Mouse (Mus musculus): ENCODE measurements at regions not wholly inside any gene's neighbourhood (a gene's known extent, or its start where the extent isn't known, plus 50 kb on each side); places are given as distances from the start of the nearest gene placed in this dataset.
A peak's percentile ranks its signal among the peaks of the same experiment; 100 is the strongest.

DNA sequence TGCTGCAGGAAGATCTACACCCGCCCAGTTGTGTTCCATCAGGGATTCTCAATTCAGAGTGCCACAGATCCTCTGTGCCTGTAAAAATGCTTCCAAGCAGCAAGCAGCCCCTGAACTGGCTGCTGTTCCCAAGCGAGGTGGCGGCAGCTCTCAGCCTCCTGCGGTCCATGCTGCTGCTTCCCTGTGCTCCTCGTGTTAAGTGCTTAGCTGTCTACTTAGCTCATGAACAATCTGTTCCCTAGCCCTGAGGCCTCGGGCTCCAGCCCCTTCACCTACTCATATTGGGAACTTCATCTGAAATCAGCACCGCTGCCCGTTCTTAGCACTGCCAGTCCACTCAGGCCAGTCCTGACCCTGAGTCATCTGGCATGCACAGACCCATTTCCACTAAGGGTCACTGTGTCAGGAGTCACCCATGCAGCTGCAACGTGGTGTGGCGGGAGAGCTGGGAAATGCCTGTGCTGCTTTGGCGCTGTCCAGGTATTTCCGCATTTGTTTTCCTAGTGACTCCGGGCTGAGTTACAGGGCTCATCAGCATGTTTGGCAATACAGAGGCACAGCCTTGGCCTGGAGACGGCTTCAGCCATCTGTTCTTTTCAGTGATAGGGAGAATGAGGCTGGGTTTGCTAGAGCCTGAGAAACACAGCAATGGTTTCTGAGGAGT, 107.5 kb upstream of the Arhgap5 start:
- Histone ChIP-seq H3K27me3 (ENCODE audit: control insufficient read depth, insufficient read depth, low read depth, low read length) (no peaks in the 10 kb centered on the region), H3K36me3 (ENCODE audit: control insufficient read depth, insufficient read depth, low read length) (no peaks in the 10 kb centered on the region), H3K4me3 (ENCODE audit: low read depth, low read length) (no peak overlapping the region), H3K4me2 (ENCODE audit: low read length) (no peak overlapping the region), H3K4me1 (ENCODE audit: control insufficient read depth, insufficient read depth, low read length) (peaks cover 21% of the 10 kb centered on the region), H3K27ac (ENCODE audit: low read length) (peak overlapping the region; percentile 35; the same call in 1 of the 2 replicates), H3K9ac (ENCODE audit: low read depth, low read length) (no peak overlapping the region), H3K9me3 (replicated peaks; ENCODE audit: control insufficient read depth, low read length, poor library complexity, severe bottlenecking) (no peaks in the 10 kb centered on the region)
- ATAC-seq: peak; percentile 55; the same call in 1 of the 2 replicates
- WGBS: 49% methylated on average over 14 of the region's 14 CpGs

DNA sequence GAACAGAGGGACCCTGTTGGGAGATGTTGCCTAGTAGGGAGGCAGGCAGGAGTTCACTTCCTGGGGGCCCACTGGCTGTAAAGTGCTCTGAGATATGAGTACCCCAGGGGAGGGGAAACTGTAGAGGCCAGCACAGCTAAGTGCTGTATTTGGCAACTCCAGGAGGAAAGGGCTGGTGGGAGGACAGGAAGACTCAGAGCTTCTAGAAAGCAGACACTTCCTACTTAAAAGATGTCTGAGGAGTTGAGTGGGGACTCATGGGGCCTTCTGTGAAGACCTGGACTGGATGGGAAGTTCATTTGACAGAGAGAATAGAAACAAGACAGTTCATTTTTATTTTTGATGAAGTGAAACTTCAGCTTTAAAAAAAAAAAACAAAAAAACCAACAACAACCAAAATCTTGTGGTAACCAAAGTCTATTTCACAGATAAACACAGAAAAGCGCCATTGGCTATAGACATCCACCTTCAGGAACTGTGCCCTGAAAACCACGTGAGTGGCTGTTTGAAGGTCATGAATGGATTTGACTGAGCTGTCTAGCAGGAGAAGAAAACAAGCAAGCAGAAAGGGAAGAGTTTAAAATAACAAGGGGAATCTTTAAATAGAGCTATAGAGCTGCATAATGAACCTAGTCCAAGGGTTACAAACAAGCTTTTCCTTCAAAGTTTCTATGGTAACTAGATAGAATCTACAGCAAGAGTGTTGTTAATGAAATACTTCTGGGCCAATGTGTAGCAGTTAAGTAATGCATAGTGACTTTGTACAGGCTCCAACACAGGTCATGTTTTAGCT, 105.9 kb upstream of the Arhgap5 start:
- WGBS: 39% methylated on average over 2 of the region's 2 CpGs
- H3K9me3 ChIP-seq (replicated peaks; ENCODE audit: control insufficient read depth, low read length, poor library complexity, severe bottlenecking): no peaks in the 10 kb centered on the region
- no peak overlapping the region for H3K9ac ChIP-seq (ENCODE audit: low read depth, low read length)

DNA sequence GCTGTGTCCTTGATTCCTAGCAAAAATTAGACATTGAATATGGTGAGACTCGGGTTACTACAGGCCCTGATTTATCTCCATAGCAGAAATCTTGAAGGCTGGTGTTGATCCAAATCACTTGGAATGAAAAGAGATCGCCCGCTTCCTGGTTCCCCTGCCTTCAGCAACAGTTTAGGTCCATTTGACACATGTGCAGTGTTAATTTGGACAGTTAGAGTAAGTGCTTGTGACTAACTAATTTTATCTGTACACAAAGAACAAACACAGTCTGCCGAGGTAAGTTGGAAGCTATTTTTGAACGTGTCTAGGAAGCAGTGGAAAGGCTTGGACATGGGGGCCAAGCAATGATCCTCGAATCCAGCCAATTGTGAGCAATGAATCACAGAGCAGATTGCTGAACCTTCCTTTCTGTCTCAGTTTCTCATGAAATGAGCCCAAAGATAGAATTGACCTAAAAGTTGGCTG, 105.2 kb upstream of the Arhgap5 start:
- no peaks in the 10 kb centered on the region for H3K27me3 ChIP-seq (ENCODE audit: control insufficient read depth, insufficient read depth, low read depth, low read length)
- H3K4me3 ChIP-seq (ENCODE audit: low read depth, low read length): no peak overlapping the region
- peaks cover 21% of the 10 kb centered on the region for H3K4me1 ChIP-seq (ENCODE audit: control insufficient read depth, insufficient read depth, low read length)
- 80% methylated on average over 6 of the region's 6 CpGs for WGBS
- H3K4me2 ChIP-seq (ENCODE audit: low read length): no peak overlapping the region
- H3K27ac ChIP-seq (ENCODE audit: low read length): no peak overlapping the region
- no peaks in the 10 kb centered on the region for H3K9me3 ChIP-seq (replicated peaks; ENCODE audit: control insufficient read depth, low read length, poor library complexity, severe bottlenecking)
- H3K9ac ChIP-seq (ENCODE audit: low read depth, low read length): no peak overlapping the region
- no peaks in the 10 kb centered on the region for H3K36me3 ChIP-seq (ENCODE audit: control insufficient read depth, insufficient read depth, low read length)
- no peak for ATAC-seq

More for the DNA sequence above, 105.9 kb upstream of the Arhgap5 start:
- H3K4me3 ChIP-seq (ENCODE audit: low read depth, low read length): no peak overlapping the region
- no peaks in the 10 kb centered on the region for H3K27me3 ChIP-seq (ENCODE audit: control insufficient read depth, insufficient read depth, low read depth, low read length)
- peaks cover 21% of the 10 kb centered on the region for H3K4me1 ChIP-seq (ENCODE audit: control insufficient read depth, insufficient read depth, low read length)
- H3K4me2 ChIP-seq (ENCODE audit: low read length): no peak overlapping the region
- no peak for ATAC-seq
- no peak overlapping the region for H3K27ac ChIP-seq (ENCODE audit: low read length)
- no peaks in the 10 kb centered on the region for H3K36me3 ChIP-seq (ENCODE audit: control insufficient read depth, insufficient read depth, low read length)

DNA sequence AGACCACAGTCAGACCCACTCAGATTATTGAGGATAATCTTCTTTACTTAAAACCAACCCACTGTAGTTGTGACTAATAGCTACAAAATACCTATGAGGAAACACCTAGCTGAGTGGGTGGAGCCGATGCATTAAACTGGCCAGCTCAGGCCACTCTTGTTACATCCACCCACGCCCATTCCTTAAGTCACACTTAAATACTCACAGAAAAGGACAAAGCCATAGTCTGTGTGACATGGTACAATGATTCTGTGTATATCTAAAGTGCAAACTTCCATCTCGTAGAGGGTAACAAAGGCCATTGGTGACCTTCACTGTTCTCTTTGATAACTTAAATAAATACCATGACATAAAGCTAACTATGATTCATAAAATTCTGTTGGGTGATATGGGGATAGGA, 103.7 kb upstream of the Arhgap5 start:
- no peak overlapping the region for H3K4me3 ChIP-seq (ENCODE audit: low read depth, low read length)
- 90% methylated on average over 3 of the region's 3 CpGs for WGBS
- no peak overlapping the region for H3K4me2 ChIP-seq (ENCODE audit: low read length)
- peaks cover 12% of the 10 kb centered on the region for H3K4me1 ChIP-seq (ENCODE audit: control insufficient read depth, insufficient read depth, low read length)
- no peaks in the 10 kb centered on the region for H3K36me3 ChIP-seq (ENCODE audit: control insufficient read depth, insufficient read depth, low read length)
- H3K9ac ChIP-seq (ENCODE audit: low read depth, low read length): no peak overlapping the region
- no peak for ATAC-seq
- no peak overlapping the region for H3K27ac ChIP-seq (ENCODE audit: low read length)
- H3K27me3 ChIP-seq (ENCODE audit: control insufficient read depth, insufficient read depth, low read depth, low read length): no peaks in the 10 kb centered on the region
- H3K9me3 ChIP-seq (replicated peaks; ENCODE audit: control insufficient read depth, low read length, poor library complexity, severe bottlenecking): no peaks in the 10 kb centered on the region

DNA sequence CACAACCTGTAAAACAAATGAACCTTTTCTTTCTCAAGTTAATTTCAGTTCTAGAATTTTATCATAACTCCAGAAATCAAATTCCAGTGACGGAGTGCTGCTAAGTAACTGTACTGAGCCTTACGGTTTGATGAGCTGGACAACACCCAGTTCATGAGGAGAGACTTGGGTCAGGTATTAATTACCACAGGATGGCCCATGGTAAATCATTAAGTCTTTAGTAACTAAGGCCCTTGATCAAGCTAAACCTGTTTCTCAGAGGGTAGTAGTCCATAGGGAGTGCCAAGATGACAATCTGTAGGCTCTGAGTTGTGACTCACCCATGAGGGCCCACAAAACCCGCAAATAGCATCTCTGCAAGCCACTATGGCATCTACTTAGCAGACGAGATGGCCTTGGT, 101.1 kb upstream of the Arhgap5 start:
- Histone ChIP-seq H3K9me3 (replicated peaks; ENCODE audit: control insufficient read depth, low read length, poor library complexity, severe bottlenecking) (no peaks in the 10 kb centered on the region), H3K27ac (ENCODE audit: low read length) (no peak overlapping the region), H3K4me3 (ENCODE audit: low read depth, low read length) (no peak overlapping the region), H3K27me3 (ENCODE audit: control insufficient read depth, insufficient read depth, low read depth, low read length) (no peaks in the 10 kb centered on the region), H3K9ac (ENCODE audit: low read depth, low read length) (no peak overlapping the region), H3K36me3 (ENCODE audit: control insufficient read depth, insufficient read depth, low read length) (no peaks in the 10 kb centered on the region), H3K4me1 (ENCODE audit: control insufficient read depth, insufficient read depth, low read length) (no peaks in the 10 kb centered on the region), H3K4me2 (ENCODE audit: low read length) (no peak overlapping the region)
- 93% methylated on average over 4 of the region's 4 CpGs for WGBS
- no peak for ATAC-seq

DNA sequence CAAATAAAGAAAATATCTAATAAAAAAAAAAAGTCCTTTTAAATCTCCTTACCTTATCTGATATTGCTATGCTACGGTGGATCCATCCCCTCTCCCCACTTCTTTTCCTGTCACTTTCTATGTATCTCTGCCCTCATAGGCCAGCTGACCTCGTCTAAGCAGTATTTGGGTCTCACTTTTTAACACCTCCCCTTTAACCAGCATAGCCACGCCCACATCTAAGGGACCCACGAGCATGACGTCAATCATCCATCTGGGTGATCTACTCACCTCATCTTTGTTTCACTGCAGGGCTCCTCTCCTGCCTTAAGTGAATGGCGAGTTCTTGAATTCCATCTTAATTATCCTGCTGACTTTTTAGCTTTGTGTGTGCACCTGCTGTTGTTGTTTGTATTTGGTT, 97.4 kb upstream of the Arhgap5 start:
- H3K9ac ChIP-seq (ENCODE audit: low read depth, low read length): no peak overlapping the region
- H3K9me3 ChIP-seq (replicated peaks; ENCODE audit: control insufficient read depth, low read length, poor library complexity, severe bottlenecking): no peaks in the 10 kb centered on the region
- no peak overlapping the region for H3K4me2 ChIP-seq (ENCODE audit: low read length)
- no peaks in the 10 kb centered on the region for H3K36me3 ChIP-seq (ENCODE audit: control insufficient read depth, insufficient read depth, low read length)
- H3K4me1 ChIP-seq (ENCODE audit: control insufficient read depth, insufficient read depth, low read length): no peaks in the 10 kb centered on the region
- no peak for ATAC-seq
- no peak overlapping the region for H3K27ac ChIP-seq (ENCODE audit: low read length)
- no peak overlapping the region for H3K4me3 ChIP-seq (ENCODE audit: low read depth, low read length)
- WGBS: 81% methylated on average over 6 of the region's 6 CpGs
- H3K27me3 ChIP-seq (ENCODE audit: control insufficient read depth, insufficient read depth, low read depth, low read length): no peaks in the 10 kb centered on the region

DNA sequence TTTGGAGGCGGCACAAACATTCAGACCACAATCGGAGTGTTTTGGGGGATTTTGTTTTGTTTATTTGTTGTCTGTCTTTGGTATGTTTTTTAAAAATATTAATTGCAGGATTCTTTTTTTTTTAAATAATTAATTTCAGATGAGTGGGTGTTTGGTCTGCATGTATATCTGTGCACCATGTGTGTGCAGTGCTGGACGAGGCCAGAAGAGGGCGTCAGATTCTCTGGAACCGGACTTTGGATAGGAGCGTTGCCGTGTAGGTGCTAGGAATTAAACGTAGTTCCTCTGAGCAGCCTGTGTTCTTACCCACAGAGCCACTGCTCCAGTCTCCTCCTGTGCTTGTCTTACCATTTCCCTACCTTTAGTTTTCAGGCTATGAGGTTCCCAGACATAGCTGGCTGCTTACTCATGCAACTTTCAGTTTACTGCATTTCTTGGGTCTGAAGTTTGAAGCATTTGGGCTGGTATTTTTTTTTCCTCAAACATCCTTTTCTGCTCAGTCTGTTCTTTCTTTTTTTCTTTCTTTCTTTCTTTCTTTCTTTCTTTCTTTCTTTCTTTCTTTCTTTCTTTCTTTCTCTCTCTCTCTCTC, 95.4 kb upstream of the Arhgap5 start:
- no peaks in the 10 kb centered on the region for H3K9me3 ChIP-seq (replicated peaks; ENCODE audit: control insufficient read depth, low read length, poor library complexity, severe bottlenecking)
- no peak overlapping the region for H3K9ac ChIP-seq (ENCODE audit: low read depth, low read length)
- no peaks in the 10 kb centered on the region for H3K36me3 ChIP-seq (ENCODE audit: control insufficient read depth, insufficient read depth, low read length)
- ATAC-seq: no peak
- H3K27ac ChIP-seq (ENCODE audit: low read length): no peak overlapping the region
- no peak overlapping the region for H3K4me3 ChIP-seq (ENCODE audit: low read depth, low read length)
- H3K4me1 ChIP-seq (ENCODE audit: control insufficient read depth, insufficient read depth, low read length): 0 out of 2 replicates have a peak, but pooled peaks cover 5% of the 10 kb centered on the region
- WGBS: 94% methylated on average over 8 of the region's 8 CpGs
- H3K4me2 ChIP-seq (ENCODE audit: low read length): no peak overlapping the region
- no peaks in the 10 kb centered on the region for H3K27me3 ChIP-seq (ENCODE audit: control insufficient read depth, insufficient read depth, low read depth, low read length)

DNA sequence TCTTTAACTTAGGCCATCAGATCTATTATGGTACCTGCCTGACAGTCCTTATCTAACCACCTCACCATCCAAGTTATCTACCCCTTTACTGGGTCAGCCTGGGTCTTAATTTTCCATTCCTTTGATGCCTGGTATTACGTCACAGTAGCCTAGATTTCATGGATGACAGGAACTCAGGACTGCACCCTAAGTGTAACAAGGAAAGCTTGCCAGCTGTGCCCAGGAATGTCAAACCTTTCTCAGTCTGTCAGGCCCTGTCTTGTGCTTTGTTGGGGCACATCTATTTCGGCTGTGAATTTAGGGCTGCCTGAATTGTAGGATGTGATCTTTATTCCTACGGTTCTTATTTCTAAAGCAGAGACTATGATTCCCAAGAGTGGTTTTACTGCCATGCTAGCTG, 94.6 kb upstream of the Arhgap5 start:
- Histone ChIP-seq H3K4me1 (ENCODE audit: control insufficient read depth, insufficient read depth, low read length) (0 out of 2 replicates have a peak, but pooled peaks cover 5% of the 10 kb centered on the region), H3K9me3 (replicated peaks; ENCODE audit: control insufficient read depth, low read length, poor library complexity, severe bottlenecking) (no peaks in the 10 kb centered on the region), H3K27me3 (ENCODE audit: control insufficient read depth, insufficient read depth, low read depth, low read length) (no peaks in the 10 kb centered on the region), H3K4me2 (ENCODE audit: low read length) (no peak overlapping the region), H3K27ac (ENCODE audit: low read length) (no peak overlapping the region), H3K36me3 (ENCODE audit: control insufficient read depth, insufficient read depth, low read length) (no peaks in the 10 kb centered on the region), H3K4me3 (ENCODE audit: low read depth, low read length) (no peak overlapping the region), H3K9ac (ENCODE audit: low read depth, low read length) (no peak overlapping the region)
- no peak for ATAC-seq
- 85% methylated on average over 3 of the region's 3 CpGs for WGBS

DNA sequence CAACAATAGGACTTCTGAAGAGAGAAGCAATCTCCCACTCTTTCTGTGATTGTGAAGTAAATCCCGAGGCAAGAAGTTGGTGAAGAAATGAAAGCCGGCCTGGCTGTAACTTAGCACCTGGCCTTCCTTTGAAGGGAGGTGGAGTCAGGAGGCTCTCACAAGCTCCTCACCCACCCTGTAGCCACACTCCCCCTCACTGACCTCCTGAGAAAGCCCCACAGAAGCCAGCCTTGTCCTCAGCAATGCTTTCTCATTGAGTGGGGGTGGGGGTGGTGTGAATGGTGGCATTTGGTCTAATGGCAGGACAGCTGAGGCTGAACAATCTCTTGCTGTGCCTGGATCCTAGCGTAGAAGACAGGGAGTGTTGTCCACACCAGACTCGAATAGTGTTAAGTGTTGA, 91.6 kb upstream of the Arhgap5 start:
- 0 out of 2 replicates have a peak, but pooled peaks cover 5% of the 10 kb centered on the region for H3K4me1 ChIP-seq (ENCODE audit: control insufficient read depth, insufficient read depth, low read length)
- no peak overlapping the region for H3K9ac ChIP-seq (ENCODE audit: low read depth, low read length)
- H3K4me2 ChIP-seq (ENCODE audit: low read length): no peak overlapping the region
- H3K27me3 ChIP-seq (ENCODE audit: control insufficient read depth, insufficient read depth, low read depth, low read length): no peaks in the 10 kb centered on the region
- no peak for ATAC-seq
- H3K27ac ChIP-seq (ENCODE audit: low read length): no peak overlapping the region
- no peaks in the 10 kb centered on the region for H3K36me3 ChIP-seq (ENCODE audit: control insufficient read depth, insufficient read depth, low read length)
- H3K4me3 ChIP-seq (ENCODE audit: low read depth, low read length): no peak overlapping the region
- WGBS: 71% methylated on average over 4 of the region's 4 CpGs
- no peaks in the 10 kb centered on the region for H3K9me3 ChIP-seq (replicated peaks; ENCODE audit: control insufficient read depth, low read length, poor library complexity, severe bottlenecking)
